Mouse (Mus musculus) heart, embryonic 16.5 days (tissue): ENCODE measurements around the gene Itgb3bp. TPM values are rescaled to one million over a fixed set of nuclear protein-coding genes. Genes with fewer than 3 reads are reported as not detected.

Source experiments
- ATAC-seq: fragments of 200-750 bp; cut with Nextera tagmentation; replicated peaks from 2 replicates; pipeline ENCODE4 v1.8.0; 2017; ENCODE audit warnings: moderate number of reproducible peaks; ENCODE audit not compliant: insufficient read depth, low FRiP score; ENCODE audit errors: extremely low read depth
- H3K27ac ChIP-seq: fragments of 300-500 bp; sonication (generic); 2 replicates; pipeline ENCODE4 v1.5.1; 2014; ENCODE audit warnings: mild to moderate bottlenecking, low read length, control low read depth, moderate library complexity
- H3K27me3 ChIP-seq: fragments of 300-500 bp; sonication (generic); 2 replicates; pipeline ENCODE4 v1.6.1; 2014; ENCODE audit warnings: low read length, mixed read lengths; ENCODE audit not compliant: control insufficient read depth, insufficient read depth
- H3K36me3 ChIP-seq: fragments of 300-500 bp; sonication (generic); 2 replicates; pipeline ENCODE4 v1.6.1; 2014; ENCODE audit not compliant: control insufficient read depth, insufficient read depth
- H3K4me1 ChIP-seq: fragments of 300-500 bp; sonication (generic); 2 replicates; pipeline ENCODE4 v1.6.1; 2014; ENCODE audit warnings: low read length, mixed read lengths; ENCODE audit not compliant: control insufficient read depth, insufficient read depth
- H3K4me2 ChIP-seq: fragments of 300-500 bp; sonication (generic); 2 replicates; pipeline ENCODE4 v1.6.1; 2014; ENCODE audit warnings: low read depth, mild to moderate bottlenecking, control low read depth, low read length
- H3K4me3 ChIP-seq: fragments of 300-500 bp; sonication (generic); 2 replicates; pipeline ENCODE4 v1.5.1; 2014; ENCODE audit warnings: mild to moderate bottlenecking, control low read depth, low read length
- H3K9ac ChIP-seq: fragments of 300-500 bp; sonication (generic); 2 replicates; pipeline ENCODE4 v1.6.1; 2014; ENCODE audit warnings: low read length, control low read depth
- H3K9me3 ChIP-seq: fragments of 300-500 bp; sonication (generic); replicated peaks from 2 replicates; pipeline ENCODE4 v1.6.1; 2016; ENCODE audit warnings: low read length; ENCODE audit not compliant: control insufficient read depth
- WGBS: fragments of 180-500 bp; shearing (Covaris S2); extraction: QIAGEN DNeasy Blood & Tissue Kit; methylation state at CpG from one replicate; pipeline ENCODE4 v1.1.7; 2014; 5-methylcytosine and 5-hydroxymethylcytosine counted together
- polyA plus RNA-seq: library from polyadenylated mRNA; unstranded; fragments of >200 nt; fragmentation: Nextera tagmentation; extraction: Ambion mirVana; gene quantifications from 2 replicates; pipeline ENCODE4 v1.2.1, GENCODE M21; 2015

Gene Itgb3bp
- polyA plus RNA-seq, 1 experiment from 2014 or later, result 31.9 TPM

DNA sequence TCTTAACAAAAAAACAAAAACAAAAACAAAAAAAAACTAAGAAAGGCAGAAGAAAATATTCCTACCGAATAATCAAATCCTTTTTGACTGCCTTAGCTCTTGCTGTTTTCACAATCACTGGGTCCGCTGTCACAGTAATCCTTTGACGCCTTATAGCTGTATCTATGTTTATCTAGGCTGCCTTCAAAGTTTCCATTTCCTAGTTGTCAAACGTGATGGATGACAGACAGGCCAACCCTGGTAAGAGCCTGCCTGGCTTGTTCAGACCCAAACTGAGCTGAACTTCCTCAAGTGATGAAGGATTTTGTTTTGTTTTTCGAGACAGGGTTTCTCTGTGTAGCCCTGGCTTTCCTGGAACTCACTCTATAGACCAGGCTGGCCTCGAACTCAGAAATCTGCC, 1.1 kb downstream of the Itgb3bp start:
- 34% methylated on average over 6 of the region's 6 CpGs for WGBS
- peak overlapping the region; percentile 68 for H3K4me2 ChIP-seq
- H3K36me3 ChIP-seq, result no peaks in the 10 kb centered on the region
- H3K9me3 ChIP-seq, result no peaks in the 10 kb centered on the region
- no peaks in the 10 kb centered on the region for H3K27me3 ChIP-seq
- no peak overlapping the region for H3K9ac ChIP-seq
- peaks cover 20% of the 10 kb centered on the region for H3K4me1 ChIP-seq
- peak overlapping the region; percentile 100 for H3K27ac ChIP-seq
- no peak overlapping the region for H3K4me3 ChIP-seq
- no peak for ATAC-seq

DNA sequence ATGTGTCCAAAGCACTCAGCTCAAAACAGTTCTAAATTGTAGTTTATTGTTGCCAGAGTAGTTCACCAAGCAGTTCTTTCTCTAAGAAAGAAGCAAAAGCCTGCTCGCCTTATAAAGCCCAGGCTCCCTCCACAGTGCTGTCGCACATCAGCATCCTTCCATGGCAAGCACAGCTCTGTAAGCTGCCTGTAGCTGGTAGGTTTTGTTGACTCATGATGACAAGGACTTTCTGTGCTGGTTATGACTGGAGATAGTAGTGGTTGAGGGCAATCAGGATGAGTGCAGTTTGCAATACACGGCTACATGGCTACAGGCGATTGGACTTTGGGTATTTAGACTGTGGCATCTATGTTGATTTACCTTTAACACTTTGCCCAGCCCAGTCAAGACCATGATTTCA, 3.2 kb downstream of the Itgb3bp start:
- peaks cover 12% of the 10 kb centered on the region for H3K4me1 ChIP-seq
- no peaks in the 10 kb centered on the region for H3K27me3 ChIP-seq
- no peak overlapping the region for H3K4me3 ChIP-seq
- H3K27ac ChIP-seq, result no peak overlapping the region
- H3K4me2 ChIP-seq, result no peak overlapping the region
- ATAC-seq, result no peak
- no peak overlapping the region for H3K9ac ChIP-seq
- no peaks in the 10 kb centered on the region for H3K9me3 ChIP-seq
- H3K36me3 ChIP-seq, result no peaks in the 10 kb centered on the region
- 88% methylated on average over 4 of the region's 4 CpGs for WGBS

DNA sequence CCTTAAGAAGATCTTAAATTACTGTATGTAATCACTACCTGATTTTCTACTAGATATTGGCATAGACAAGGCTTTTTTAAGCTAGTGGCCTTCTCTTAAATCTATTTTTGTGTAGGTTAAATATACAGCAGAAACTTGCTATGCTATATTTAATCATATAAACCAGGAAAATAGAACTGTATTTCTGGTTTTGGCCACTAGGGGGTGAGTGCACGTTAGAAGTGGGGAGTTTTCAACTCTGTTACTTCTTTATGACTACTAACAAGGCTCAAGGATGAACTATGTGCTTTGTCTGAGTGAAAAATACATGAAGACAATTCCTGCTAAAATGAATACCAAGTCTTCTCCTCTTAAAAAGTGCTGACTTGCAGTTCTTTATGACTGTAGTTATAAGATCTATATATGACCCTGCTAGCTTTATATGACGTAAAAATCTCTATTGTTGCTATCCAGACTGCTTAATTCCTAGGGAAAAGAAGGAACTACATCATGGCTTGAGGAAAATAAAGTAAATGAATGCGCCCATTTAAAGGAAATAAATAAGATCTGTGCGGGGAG, 15.6 kb downstream of the Itgb3bp start:
- no peak overlapping the region for H3K4me3 ChIP-seq
- H3K36me3 ChIP-seq, result no peaks in the 10 kb centered on the region
- H3K4me1 ChIP-seq, result no peaks in the 10 kb centered on the region
- H3K27ac ChIP-seq, result no peak overlapping the region
- no peaks in the 10 kb centered on the region for H3K9me3 ChIP-seq
- WGBS, result 64% methylated on average over 4 of the region's 4 CpGs
- ATAC-seq, result no peak
- no peaks in the 10 kb centered on the region for H3K27me3 ChIP-seq
- H3K9ac ChIP-seq, result no peak overlapping the region
- no peak overlapping the region for H3K4me2 ChIP-seq

DNA sequence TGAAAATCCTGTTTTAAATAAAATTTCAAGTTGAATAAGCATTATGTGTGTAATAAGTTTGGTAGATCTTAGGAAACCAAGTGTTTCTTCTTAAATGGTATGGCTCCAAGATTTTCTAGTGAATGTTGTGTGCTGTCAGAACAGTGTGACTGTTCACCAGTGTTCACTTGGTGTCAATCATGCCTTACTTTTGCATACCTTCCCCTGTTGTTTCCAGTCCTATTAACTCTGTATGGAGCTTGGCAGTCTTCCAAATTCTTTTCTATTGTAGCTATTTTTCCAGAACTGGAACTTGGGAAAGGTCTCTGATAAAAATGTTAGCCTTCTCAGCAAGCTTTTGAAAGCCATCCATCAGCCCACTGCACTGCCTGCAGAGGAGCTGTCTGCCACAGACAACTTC, 47.2 kb downstream of the Itgb3bp start:
- no peaks in the 10 kb centered on the region for H3K9me3 ChIP-seq
- H3K9ac ChIP-seq, result no peak overlapping the region
- no peak overlapping the region for H3K4me3 ChIP-seq
- no peaks in the 10 kb centered on the region for H3K27me3 ChIP-seq
- H3K36me3 ChIP-seq, result 0 out of 2 replicates have a peak, but pooled peaks cover 2% of the 10 kb centered on the region
- no peak for ATAC-seq
- peaks cover 6% of the 10 kb centered on the region for H3K4me1 ChIP-seq
- H3K4me2 ChIP-seq, result no peak overlapping the region
- H3K27ac ChIP-seq, result no peak overlapping the region

DNA sequence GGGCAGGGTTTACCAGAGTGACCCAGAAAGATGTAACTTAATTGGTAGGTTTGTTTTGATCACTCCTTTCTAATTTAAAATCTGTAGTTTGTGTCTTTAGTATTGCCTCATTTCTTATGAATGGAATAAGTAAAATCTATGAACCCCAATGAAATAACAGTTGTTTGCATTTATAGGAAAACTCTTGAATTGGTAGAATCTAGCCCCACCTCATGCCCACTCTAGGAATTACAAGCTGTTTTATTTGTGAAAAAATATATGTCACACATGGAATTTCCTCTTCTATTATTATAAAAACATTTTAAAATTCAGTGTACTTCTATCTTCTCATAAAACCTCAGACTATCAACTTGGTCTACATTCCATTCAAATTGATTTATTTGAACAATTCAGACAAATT, 47.7 kb downstream of the Itgb3bp start:
- Histone ChIP-seq H3K4me2 (no peak overlapping the region), H3K4me1 (peaks cover 6% of the 10 kb centered on the region), H3K27me3 (no peaks in the 10 kb centered on the region), H3K9me3 (no peaks in the 10 kb centered on the region), H3K9ac (no peak overlapping the region), H3K4me3 (no peak overlapping the region), H3K27ac (no peak overlapping the region), H3K36me3 (0 out of 2 replicates have a peak, but pooled peaks cover 2% of the 10 kb centered on the region)
- ATAC-seq, result no peak

DNA sequence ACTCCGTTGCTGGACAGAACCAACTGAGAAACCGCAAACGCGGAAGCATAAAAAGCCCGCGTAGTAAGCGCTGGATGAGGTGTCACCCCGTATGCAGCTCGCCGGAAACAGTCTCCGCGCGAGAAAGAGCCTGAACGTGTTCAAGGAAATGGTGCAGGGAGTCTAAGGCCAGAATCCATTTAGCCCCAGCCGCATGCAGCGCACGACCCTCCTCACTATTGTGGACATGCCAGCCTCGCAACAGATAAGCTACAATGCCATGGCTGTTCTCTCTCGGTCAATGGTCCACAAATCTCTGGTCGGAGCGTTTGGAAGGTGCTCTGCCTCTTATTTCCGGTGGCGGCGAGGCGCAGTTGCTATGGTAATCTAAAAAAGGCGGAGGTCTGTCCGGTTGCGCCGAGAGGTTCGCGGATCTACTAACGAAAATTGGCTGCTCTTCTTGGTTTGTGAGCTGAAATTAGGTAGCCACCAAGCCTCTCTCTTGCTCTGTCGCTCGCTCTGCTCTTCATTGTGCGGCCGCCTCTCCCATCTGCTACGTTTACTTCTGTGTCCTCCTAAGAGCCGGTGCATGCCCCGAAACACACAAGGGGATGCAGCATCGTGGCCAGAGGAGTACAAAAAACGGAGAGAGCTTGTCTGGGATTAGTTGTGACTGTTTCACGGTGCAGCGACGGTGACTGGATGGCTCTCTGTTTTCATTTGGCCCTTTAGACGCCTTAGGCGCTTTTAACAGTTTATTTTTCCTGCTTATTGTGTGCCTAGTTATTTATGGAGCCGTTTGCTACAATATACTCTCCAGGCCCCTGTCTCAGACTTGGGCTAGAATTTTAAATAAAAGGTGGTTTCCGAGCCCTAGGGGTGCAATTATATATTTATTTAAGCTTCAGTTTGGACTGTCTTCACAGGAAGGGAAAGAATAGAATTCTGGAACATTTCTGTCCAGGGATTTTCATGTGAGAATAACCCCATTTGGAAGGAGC, 100.2 kb downstream of the Itgb3bp start, which contains the start of gene Efcab7:
TSS of gene Efcab7 (plus strand) at position 105 of the 980 bp plus-strand sequence.
- Histone ChIP-seq H3K4me1 (peaks cover 10% of the 10 kb centered on the region), H3K9ac (peak within 1 kb of the TSS; percentile 84), H3K9me3 (no peaks in the 10 kb centered on the region), H3K4me2 (peak within 1 kb of the TSS; percentile 67), H3K4me3 (peak within 1 kb of the TSS; percentile 71), H3K27ac (peak within 1 kb of the TSS; percentile 76), H3K36me3 (no peaks in the 10 kb centered on the region), H3K27me3 (no peaks in the 10 kb centered on the region)
- ATAC-seq, result peak; percentile 85
- WGBS, result under 1% methylated on average over 48 of the region's 48 CpGs

DNA sequence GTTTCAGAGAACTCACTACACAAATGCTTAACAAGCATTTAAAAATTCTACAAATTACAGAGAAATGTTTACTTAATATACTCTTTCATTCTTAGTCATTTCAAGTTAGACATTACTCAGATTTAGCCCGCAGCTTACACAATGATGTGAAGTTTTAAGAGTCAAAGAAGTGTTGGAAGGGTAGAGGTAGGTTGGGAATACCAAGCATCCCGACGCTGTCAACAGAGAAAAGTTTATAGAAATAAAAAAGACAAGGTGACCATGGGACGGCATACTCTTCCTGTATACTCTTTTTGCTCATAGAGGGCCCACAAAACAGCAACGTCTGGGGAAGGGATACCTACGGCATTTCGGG, 100.9 kb downstream of the Itgb3bp start:
- Histone ChIP-seq H3K27me3 (no peaks in the 10 kb centered on the region), H3K36me3 (no peaks in the 10 kb centered on the region), H3K27ac (peak overlapping the region; percentile 76; the same call in 1 of the 2 replicates), H3K9ac (peak overlapping the region; percentile 84), H3K9me3 (no peaks in the 10 kb centered on the region), H3K4me2 (peak overlapping the region; percentile 67), H3K4me3 (peak overlapping the region; percentile 71), H3K4me1 (peaks cover 10% of the 10 kb centered on the region)
- ATAC-seq, result 0 out of 2 replicates have a peak, but pooled peaks have one; percentile 12
- under 1% methylated on average over 7 of the region's 7 CpGs for WGBS

DNA sequence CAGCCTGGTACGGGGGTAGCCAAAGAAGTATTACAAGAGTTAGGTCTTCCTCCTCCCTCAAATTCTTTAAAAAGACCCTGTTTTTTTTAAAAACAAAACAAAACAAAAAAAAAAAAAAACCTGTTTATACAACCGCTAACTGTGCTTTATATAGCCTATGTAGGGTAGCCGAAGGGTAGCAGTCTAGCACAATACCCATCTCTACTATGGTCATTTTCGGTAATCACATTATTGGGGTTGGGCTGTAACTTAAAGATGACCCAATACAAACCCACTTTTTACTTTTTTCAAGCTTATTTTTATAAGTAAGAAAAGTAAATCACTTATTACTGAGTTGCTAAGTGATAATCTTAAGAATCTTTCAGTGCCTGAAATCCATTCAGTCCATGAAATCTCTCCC, 101.3 kb downstream of the Itgb3bp start:
- H3K9me3 ChIP-seq, result no peaks in the 10 kb centered on the region
- peaks cover 10% of the 10 kb centered on the region for H3K4me1 ChIP-seq
- H3K4me2 ChIP-seq, result peak overlapping the region; percentile 67; the same call in 1 of the 2 replicates
- no peaks in the 10 kb centered on the region for H3K36me3 ChIP-seq
- peak overlapping the region; percentile 84; the same call in 1 of the 2 replicates for H3K9ac ChIP-seq
- H3K4me3 ChIP-seq, result peak overlapping the region; percentile 71
- H3K27ac ChIP-seq, result no peak overlapping the region
- 51% methylated on average over 4 of the region's 4 CpGs for WGBS
- no peaks in the 10 kb centered on the region for H3K27me3 ChIP-seq
- no peak for ATAC-seq
